Mouse (Mus musculus) hindlimb bud, embryonic 11.5 days (tissue): ENCODE measurements at regions not wholly inside any gene's neighbourhood (a gene's known extent, or its start where the extent isn't known, plus 50 kb on each side); places are given as distances from the start of the nearest gene placed in this dataset.
A peak's percentile ranks its signal among the peaks of the same experiment; 100 is the strongest.

Source experiments
- DNase-seq: peaks from one replicate; pipeline ENCODE4 v3.0.0-alpha.2; 2012; ENCODE audit warnings: low read depth, low spot score; ENCODE audit errors: extremely low spot score

DNA sequence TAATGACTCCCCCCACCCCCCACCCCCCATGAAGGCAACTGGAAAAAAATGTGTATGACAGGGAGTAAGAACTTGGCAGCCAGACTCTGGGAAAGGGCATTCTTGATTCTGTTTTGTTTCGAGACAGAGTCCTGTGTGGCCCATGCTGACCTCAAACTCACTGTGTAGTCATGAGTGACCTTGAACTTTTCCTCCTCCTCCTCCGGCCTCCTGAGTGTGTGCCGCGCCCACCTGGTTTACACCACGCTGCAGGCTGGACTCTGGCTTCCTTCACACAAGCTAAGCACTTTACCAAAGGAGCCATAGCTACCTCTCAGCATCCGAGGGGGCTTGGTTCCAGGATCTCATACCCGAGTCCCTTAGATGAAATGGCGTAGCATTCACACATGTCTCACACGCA lies 95.9 kb upstream of the 1600014C23Rik start:
- no peak for DNase-seq

DNA sequence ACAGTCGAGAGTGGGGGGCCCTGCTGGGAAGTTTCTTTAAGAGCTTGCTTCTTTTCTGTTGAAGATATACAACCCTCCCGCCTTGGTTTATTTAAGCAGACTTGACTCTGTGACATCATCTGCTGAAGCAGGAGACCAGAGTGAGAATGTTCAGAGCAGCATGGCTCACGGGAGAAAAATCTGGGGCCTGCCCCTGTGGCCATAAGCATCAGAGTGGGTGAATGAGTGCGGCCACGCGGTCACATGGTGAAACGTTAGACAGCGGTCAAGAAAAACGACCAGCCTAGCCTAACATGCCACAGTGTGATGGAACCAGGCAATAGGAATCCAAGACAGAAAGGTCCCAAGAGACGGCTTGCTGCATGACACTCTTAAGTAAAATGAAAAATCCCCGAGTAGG lies 95.2 kb upstream of the 1600014C23Rik start:
- DNase-seq: no peak

DNA sequence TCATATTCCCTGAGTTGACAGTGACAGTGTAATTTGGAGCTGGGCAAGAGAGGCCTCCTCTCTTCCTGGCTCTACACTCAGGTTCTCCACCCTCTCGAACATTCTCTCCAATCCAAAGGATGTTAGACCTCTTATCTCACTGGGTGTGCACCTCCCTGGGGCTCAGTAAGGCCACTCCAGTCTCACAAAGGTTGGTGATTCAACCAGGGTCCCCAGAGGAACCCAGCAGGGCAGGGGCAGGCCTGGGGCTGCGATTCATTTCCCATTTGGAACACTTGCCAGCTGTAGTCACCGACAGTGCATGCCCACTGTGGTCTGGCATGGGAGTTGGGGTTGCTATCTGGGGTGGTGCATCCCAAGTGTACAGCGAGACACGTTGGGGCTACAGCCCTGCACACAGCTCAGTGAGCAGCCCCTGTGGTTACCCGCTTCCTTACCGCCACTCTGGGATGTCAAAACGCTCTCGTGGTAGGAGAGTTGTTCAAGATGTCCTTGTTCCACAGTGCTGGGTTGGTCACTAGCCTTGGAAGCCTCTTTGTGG lies 94.7 kb upstream of the 1600014C23Rik start:
- DNase-seq: no peak

DNA sequence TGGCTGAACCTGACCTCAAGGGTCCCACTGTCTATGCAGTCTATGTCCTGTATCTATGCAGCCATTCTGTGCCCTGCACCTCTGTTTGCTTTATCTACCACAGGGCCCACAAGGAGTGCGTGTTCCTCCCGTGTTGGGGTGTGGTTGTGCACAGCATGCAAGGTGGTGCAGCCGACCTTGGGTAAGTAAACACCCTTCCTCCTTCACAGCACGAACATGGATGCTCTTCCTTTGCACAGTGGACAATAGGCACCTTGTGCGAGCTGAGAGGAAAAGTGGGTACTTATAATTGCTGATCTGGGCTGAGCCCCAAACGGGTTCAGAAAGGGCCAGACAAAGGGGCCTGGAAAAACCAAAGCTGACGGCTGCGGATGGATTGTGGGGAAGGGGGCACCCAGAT lies 91.3 kb upstream of the 1600014C23Rik start:
- no peak for DNase-seq

DNA sequence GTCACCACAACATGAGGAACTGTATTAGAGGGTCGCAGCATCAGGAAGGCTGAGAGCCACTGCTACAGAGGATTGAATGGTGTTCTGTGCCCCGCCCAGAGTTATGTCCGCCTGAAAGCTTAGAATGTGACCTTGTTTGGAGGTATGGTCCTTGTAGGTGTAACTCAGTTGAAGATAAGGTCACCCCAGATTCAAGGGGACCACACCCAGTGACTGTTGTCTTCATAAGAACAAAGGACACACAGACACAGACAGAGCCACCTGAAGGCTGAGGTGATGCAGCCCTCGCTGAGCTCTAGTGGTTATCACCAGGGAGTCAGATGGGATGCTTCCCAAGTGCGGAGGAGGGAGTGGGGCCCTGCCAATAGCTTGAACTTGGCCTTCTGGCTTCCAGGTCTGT lies 89.9 kb upstream of the 1600014C23Rik start:
- DNase-seq: no peak

DNA sequence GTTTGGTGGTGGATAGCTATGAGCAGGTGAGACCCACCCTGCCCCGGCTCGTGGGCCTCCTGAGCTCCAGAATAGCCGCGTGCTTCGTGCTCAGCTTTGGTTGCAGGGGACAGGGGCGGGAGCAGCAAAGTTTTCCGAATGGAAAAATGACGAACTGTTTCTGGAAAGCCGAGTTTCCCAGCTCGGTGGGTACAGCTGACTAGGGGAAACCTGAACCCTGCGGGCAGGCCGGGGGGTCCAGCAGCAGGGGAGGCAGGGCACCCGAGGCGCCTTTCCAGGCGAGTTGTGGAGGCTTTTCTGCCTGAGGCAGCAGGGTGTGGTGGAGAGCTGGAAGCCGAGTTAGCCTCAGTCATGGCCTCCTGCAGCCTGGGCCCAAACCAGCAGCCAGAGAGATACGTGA lies 88.8 kb upstream of the 1600014C23Rik start:
- DNase-seq: no peak

DNA sequence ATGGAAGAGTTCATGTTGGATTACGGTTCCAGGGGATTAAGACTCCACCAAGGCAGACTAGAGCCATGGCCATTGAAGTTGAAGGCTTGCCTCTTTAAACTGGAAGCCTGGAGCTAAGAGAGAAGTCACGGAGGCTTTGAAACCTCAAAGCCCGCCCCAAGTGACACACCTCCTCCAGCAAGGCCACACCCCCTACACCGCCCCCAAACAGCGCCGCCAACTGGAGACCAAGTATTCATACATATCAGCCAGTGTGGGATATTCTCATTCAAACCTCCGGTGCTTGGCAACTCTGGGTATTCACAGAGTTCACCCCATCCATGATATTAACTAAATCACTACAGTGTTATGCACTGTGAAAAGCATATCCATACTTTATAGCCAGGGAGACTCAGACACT lies 87.7 kb upstream of the 1600014C23Rik start:
- no peak for DNase-seq

DNA sequence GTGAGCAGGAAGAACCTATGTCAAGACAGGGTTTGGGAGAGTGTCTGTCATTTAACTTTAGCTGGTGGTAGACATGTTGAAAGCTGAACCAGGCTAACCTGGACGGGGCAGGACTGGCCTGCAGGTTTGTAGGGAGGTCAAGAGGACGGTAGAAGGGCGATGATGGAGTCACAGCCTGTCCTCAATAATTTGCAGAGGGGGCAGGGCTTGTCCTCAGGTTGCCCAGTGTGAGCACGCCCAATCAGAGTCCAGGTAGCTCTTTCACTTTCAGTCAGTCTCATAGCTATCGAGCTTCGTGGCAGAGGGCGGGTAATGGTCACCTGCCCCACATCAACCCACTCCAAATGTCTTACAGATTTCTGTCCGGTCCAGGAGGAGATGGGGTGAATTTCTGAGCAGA lies 85.5 kb upstream of the 1600014C23Rik start:
- no peak for DNase-seq

DNA sequence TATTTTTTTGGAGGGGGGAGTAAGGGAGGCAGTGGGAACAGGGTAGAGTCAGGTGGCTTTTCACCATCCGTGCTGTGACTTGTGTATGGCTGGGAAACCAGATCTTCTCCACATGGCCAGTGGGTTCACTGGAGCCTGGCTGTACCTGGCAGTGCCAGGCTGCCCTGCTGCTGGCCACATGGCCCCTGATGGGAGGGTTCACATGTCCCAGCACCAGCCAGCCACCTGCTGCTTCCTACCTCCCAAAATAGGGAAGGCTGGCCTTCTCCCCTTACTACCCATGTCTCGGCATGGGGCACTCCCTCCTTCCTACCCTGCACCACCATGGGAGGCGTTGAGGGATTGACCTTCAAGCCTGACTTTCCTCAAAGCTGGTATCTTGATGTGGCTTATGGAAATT lies 82.9 kb upstream of the 1600014C23Rik start:
- DNase-seq: no peak

DNA sequence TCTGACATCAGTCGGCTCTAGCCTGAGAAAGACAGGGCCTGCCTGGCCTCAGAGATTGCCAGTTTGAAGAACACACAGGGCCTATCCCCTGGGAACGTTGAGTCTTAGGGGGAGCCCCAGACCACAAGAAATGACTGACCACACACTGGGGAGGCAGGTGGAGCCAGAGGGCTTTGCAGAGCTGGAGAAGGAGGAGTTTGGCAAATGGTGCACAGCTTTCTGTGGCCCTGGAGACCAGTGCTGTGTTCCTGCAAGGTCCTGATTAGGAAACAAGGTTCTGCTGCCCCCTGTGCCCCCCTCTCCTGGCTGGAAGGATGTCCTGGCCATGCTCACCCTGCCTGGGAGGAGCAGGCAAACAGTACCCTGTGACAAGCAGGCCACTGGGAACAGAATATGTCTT lies 82.2 kb upstream of the 1600014C23Rik start:
- DNase-seq: no peak

DNA sequence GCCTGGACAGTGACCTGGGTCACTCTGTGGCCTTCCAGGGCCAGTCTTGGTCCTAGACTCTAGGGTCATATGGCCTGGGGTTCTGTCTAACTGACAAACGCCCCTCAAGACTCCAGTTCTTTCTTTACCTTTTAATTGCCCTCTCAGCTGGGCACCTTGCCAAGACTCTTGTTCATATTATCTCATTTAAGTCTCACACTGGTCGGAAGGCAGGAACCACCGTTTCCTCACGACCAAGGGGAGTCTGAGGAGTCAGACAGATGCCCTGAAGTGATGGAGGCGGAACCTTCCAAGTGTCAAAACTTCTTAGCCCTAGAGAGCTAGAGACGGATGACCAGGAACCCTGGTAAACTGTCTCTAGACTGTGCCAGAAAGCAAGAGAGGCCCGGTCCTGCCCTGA lies 81.7 kb upstream of the 1600014C23Rik start:
- DNase-seq: no peak

DNA sequence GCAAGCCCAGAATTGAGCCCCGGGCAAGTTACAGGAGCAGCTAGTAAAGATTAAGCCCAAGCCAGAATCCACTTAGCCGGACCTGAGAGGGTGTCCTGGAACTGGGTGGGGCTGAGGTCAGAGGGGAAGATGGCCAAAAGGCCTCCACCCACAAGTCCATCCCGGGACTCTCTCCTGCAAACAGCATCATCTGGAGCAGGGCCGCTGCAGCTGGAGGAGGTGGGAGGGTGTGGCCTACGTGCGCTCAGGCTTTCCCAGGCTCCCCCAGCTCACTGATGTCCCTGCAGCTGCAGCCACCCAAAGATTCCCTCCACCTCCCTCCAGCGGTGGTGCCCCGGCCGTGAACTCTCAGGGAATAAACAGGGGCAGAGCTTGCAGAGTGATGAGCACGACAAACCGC lies 80.9 kb upstream of the 1600014C23Rik start:
- no peak for DNase-seq

DNA sequence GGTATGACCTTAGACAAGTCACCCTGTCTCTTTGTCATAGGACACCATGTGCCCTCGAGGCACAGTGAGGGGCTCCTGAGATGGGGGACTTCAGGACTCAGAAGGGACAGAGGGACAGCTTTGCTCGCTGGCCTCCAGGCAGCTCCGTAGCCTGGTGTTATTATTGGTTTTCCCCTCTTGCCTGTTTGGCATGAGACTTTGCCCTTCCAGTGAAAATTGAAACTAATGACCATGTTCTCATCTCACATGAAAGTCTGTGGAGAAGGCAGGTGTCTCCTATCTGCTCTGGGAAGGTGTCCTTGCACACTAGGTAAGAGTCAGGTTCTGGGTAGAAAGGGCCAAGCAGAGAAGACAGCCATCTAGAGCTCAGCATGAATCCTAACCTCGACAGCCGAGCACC lies 80.3 kb upstream of the 1600014C23Rik start:
- DNase-seq: no peak

DNA sequence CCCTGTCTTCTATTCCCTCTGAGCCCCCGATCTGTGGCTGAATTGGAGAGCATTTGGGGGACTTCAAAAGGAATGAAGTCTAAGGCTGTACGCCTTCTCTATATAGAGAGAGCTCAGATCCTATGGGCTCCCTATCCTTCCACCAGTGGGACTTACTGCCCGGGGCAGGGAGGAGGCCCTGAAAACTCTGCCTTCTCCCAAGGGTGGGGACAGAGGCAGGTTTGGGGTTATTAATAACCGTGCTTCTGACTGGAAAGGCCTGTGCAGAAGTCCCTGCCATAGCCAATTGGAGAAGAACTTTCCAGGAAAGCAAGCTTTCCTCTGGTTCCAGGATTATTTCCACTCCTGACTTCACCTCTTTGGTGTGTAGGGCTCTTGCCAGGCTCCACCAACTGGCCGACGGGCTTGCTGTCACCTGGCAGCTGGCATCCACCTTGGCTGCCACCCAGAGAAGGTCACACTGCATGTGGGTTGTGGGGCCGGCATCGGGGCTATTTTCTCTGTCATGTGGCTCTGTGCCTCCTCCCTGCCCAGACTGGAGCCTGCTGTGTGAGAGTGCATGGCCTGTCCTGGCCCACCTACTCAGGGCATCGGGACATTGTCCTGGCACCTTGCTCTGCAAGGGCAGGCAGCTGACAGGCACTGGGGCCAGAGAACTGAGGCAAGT lies 78.8 kb upstream of the 1600014C23Rik start:
- DNase-seq: no peak

DNA sequence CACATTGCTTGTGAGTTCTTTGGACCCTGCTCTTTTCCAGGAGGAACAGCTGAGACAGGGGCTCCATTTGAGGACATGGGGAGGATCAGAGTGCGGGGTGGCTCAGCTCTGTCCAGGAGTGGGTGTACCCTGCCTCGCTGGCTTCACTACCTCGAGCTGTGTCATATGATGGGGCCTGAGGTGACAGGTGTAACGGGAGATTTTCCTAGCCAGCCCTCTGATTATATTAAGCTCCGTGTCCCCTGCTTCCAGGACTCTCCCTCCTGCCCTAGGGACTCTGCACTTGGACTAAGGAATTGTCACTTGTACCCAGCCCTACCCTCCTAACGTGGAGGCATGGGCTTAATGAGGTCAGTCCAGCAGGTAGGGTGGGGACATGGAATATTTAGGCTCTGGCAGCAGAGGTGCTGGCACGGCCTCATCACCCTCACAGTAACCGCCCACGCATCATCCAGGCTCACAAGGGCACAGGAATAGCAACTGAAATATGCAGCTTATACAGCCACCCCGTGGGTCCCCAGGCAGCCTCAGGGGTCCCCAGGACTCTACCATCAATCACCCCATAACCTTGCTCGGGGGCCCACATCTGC lies 78.1 kb upstream of the 1600014C23Rik start:
- DNase-seq: no peak

DNA sequence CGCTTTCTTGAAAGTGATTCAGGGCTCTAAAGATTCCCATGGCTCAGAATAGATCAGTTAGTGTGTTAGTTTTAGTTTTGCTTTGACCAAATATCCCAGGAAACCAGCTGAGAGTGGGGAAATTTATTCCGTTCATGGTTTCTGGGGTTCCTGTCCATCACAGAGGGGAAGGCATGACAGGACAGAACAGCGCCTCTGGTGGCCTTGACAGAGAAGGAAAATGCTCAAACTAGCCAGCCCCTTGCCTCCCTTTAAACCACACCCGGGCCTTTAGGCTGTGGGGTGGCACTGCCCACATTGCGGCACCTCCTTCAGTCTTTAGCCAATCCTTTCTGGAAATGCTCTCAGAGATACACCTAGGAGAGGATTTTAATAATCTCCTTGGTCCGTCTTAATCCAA lies 76.1 kb upstream of the 1600014C23Rik start:
- no peak for DNase-seq

DNA sequence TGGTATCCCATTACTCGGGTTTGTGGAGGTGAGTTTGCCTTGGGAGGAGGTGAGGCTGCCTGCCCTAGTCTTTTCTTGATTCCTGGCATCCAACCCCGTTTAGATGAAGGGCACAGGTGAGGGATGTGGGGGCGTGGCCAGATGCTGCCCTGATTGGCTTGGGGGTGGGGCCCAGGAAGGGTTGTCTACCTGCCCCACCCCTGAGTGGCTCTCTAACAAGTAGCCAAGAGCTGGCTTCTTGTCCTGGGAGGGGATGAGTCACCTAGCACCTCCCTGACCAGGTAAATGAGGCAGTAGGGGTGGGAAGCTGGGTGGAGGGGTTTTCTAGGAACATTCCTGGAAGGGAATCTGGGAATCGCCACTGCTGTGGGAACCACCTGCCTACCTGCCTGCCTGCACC lies 74.7 kb upstream of the 1600014C23Rik start:
- DNase-seq: no peak

DNA sequence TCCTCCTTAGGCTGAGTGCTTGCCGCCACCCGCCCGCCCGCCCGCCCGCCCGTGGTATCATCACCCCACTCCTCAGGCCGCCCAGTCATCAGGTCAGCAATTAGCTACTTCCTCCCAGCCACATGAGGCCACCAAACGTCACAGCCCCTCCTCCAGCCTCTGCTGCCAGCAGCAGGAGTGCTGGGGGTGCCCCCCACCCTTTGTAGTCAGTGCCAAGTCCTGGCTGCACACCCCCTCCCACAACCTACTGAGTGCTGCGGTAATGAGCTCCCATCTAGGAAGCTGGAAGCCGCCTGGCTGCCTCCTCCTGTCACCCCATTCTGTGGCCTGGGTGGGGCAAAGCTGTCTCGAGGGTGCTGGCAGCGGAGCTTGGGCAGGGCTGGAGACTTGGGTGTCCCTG lies 73.8 kb upstream of the 1600014C23Rik start:
- DNase-seq: no peak

DNA sequence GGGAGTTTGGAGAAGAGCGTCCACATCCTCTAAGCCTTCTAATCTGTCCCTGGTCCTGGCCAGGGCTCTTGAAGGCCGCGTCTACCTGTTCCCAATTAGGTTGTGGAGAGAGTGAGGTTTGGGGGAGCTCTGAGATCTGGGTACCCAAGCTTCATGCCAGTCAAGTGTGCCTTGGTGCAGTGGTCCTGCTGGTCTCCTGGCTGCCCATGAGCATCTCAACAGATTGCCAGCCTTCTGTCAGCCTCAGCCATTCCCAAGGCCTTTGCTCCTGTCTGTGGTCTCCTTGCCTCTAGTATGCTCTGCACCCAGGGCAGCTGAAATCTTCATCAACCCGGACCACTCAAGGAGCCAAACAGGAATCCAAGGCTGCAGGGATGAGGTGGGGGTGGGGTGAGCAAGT lies 73.2 kb upstream of the 1600014C23Rik start:
- DNase-seq: no peak

DNA sequence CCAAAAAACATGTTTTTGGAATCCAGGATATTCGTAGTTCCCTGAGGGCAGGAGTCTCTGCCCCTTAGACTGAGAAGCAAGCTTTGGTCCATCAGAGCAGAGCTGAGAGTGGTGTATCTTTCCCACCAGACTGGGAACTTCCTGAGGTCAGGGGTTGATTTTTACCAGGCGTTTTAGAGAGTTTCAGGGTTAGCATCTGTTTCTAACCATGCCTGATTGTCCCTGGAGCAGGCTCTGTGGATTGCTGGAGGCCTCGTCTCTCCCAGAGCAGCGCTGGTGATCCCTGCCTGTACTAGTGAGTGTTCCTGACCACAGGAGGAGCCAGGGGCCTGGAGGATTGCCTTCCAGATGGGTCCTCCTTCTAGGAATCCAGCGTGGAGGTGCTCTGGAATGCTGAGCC lies 72.8 kb upstream of the 1600014C23Rik start:
- peak; percentile 26 for DNase-seq

DNA sequence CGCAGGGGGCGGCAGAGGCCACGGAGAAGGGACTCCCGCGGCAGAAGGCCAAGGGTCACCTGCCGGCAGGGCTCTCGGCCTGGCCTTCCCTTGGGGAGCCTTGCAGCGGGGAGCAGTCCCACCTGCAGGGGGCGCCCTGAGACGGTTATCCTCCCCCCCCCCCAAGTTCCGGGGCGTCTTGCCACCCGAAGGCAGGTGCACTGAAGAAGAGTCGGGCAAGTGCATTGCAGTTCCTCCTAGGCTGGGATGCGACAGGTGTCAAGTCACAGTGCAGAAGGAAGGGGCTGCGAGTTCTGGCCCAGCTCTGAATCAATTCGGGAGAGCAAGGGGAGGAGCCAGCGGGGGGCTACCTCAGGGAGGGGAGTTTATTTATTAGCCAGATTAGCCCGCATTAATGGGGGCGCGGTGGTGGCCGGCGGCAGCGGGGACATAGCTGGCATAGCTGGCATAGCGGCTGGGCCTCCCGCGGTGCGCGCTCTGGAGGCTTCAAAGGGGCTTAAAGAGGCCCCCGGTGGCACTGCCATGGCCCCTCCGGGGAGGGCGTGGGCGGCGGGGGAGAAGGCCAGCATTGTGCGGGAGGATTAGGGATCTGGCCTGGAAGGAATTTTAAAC lies 71.9 kb upstream of the 1600014C23Rik start:
- DNase-seq: no peak

DNA sequence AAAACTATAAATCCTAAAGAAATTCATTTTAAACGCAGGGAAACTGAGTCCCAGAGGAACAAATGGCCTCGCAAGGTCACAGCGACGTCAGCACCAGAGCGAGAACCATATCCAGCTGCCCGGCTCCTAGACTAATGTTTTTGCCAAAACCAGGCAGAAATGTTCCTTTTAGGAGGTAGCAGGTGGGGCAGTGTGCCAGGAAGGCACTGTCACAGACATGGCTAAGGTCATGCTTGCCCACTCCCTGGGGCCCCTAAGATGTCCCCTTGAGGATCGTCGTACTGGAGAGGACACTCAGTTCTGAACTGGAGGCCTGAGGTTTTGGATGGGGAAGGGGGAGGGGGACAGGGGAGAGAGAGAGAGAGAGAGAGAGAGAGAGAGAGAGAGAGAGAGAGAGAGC lies 69.7 kb upstream of the 1600014C23Rik start:
- no peak for DNase-seq
